Comparison of ENCODE assay signal across 8 mouse cellular contexts in the genomic region with DNA sequence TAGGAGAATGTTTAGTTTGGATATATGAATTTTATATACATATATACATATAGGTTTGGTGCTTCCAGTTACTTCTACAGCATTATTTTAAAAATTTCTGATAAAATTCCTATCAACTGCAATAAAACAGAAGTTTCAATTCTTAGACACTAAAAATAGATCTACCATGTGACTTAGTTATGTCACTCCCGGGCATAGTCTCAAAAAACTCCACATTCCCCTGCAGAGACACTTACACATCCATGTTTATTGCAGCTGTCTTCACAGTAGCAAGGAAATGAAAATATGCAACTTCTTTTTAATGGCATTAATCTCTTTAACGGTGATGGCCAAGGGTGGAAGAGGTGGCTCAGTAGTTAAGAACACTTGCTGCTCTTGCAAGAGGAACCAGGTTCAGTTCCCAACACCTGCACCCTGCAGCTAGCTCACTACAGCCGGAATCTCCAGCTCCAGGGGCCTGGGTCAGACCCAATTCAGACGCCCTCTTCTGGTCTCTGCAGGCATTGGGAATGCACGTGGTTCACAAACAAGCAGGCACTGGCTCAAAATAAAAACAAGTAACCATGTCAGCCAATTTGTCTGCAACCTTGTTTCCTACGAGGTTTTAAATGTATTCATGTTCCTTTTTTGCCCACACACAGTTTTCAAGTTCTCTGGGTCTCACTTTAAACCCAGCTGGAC.
DNase-seq lines count a peak whose midpoint lies in the region; ATAC-seq and TF ChIP-seq lines count a peak whose summit lies in the region.

No protein-coding gene starts in this region.

- TF ChIP-seq EP300 in heart, postnatal 0 days (IDR thresholded peaks at IDR 0.05; ENCODE audit: low read depth) = no peak

- H3K9me3 ChIP-seq in heart, postnatal 0 days (replicated peaks; ENCODE audit: control insufficient read depth, low read length) = no peaks in the 10 kb centered on the region

- H3K4me3 ChIP-seq in heart, postnatal 0 days (ENCODE audit: low read depth, low read length) = no peak overlapping the region

- H3K4me2 ChIP-seq in heart, postnatal 0 days (ENCODE audit: low read depth, low read length) = no peak overlapping the region

- no peak overlapping the region for H3K9ac ChIP-seq in heart, postnatal 0 days (replicated peaks; ENCODE audit: low read depth, low read length)

- DNase-seq in heart, postnatal 0 days (ENCODE audit: low spot score) = peak; percentile 9
- DNase-seq in heart, adult 9 months (ENCODE audit: low spot score in 2 of 2) = no peak
- DNase-seq in 3T3-L1 (ENCODE audit: low read depth, low spot score) = peak; percentile 51
- peak; percentile 25 for DNase-seq in MEL-GATA-1-ER (ENCODE audit: extremely low read depth, low read depth)
- peak; percentile 4 to 38 for DNase-seq in kidney, postnatal 36 days
- no peak for DNase-seq in spleen, postnatal 14 days (ENCODE audit: low spot score in 2 of 2)
- DNase-seq in spleen, postnatal 10 days (ENCODE audit: low spot score in 2 of 2) = no peak
- no peak for DNase-seq in thymus, postnatal 10 days (ENCODE audit: low spot score in 2 of 2)

- no peaks in the 10 kb centered on the region for H3K4me1 ChIP-seq in heart, postnatal 0 days (ENCODE audit: control insufficient read depth, insufficient read depth)

- no peaks in the 10 kb centered on the region for H3K27me3 ChIP-seq in heart, postnatal 0 days (ENCODE audit: control insufficient read depth, insufficient read depth, low read length)

- H3K36me3 ChIP-seq in heart, postnatal 0 days (replicated peaks; ENCODE audit: control insufficient read depth, insufficient read depth, low read length) = no peaks in the 10 kb centered on the region

- H3K27ac ChIP-seq in heart, postnatal 0 days (ENCODE audit: low read depth) = no peak overlapping the region

- no peak for ATAC-seq in heart, postnatal 0 days (ENCODE audit: insufficient read depth, low read depth)

- peak; percentile 35 for TF ChIP-seq CTCF in heart, postnatal 0 days (IDR thresholded peaks at IDR 0.05; ENCODE audit: low read depth)

- 20% methylated on average over 6 of the region's 6 CpGs for WGBS in heart, postnatal 0 days

Comparison
In these comparisons a context has a peak if more than half of its experiments do, and no peak if none do; other contexts are left out.
1. DNase-seq: peak in heart, postnatal 0 days (single experiment), 3T3-L1 (single experiment), MEL-GATA-1-ER (single experiment) and kidney, postnatal 36 days (2 of 2); none in heart, adult 9 months (0 of 2), spleen, postnatal 14 days (0 of 2), spleen, postnatal 10 days (0 of 2) and thymus, postnatal 10 days (0 of 2).